Mouse (Mus musculus) heart, postnatal 0 days (tissue): ENCODE measurements around the gene Lmo1. TPM values are rescaled to one million over a fixed set of nuclear protein-coding genes. Genes with fewer than 3 reads are reported as not detected.
"Not testable (repeated sequence)": the region's sequence is repeated elsewhere in the genome, so short reads cannot be mapped to it uniquely, and the experiment has no call there.

Source experiments
- ATAC-seq: fragments of 200-750 bp; cut with Nextera tagmentation; 2 replicates; pipeline ENCODE4 v1.8.0; 2017; ENCODE audit warnings: low read depth, moderate number of reproducible peaks, moderate library complexity; ENCODE audit not compliant: insufficient read depth
- DNase-seq: peaks from one replicate; pipeline ENCODE4 v3.0.0-alpha.2; 2016; ENCODE audit warnings: low spot score
- H3K27ac ChIP-seq: fragments of 300-500 bp; sonication (generic); 2 replicates; pipeline ENCODE4 v1.5.1; 2014; ENCODE audit warnings: low read depth, mild to moderate bottlenecking
- H3K27me3 ChIP-seq: fragments of 300-500 bp; sonication (generic); 2 replicates; pipeline ENCODE4 v1.6.1; 2014; ENCODE audit warnings: low read length, mixed read lengths; ENCODE audit not compliant: control insufficient read depth, insufficient read depth
- H3K36me3 ChIP-seq: fragments of 300-500 bp; sonication (generic); replicated peaks from 2 replicates; pipeline ENCODE4 v1.6.1; 2014; ENCODE audit warnings: low read length, mixed read lengths; ENCODE audit not compliant: control insufficient read depth, insufficient read depth
- H3K4me1 ChIP-seq: fragments of 300-500 bp; sonication (generic); 2 replicates; pipeline ENCODE4 v1.6.1; 2014; ENCODE audit warnings: antibody characterized with exemption; ENCODE audit not compliant: control insufficient read depth, insufficient read depth
- H3K4me2 ChIP-seq: fragments of 300-500 bp; sonication (generic); 2 replicates; pipeline ENCODE4 v1.6.1; 2014; ENCODE audit warnings: low read depth, mild to moderate bottlenecking, low read length, moderate library complexity
- H3K4me3 ChIP-seq: fragments of 300-500 bp; sonication (generic); 2 replicates; pipeline ENCODE4 v1.5.1; 2014; ENCODE audit warnings: low read depth, low read length
- H3K9ac ChIP-seq: fragments of 300-500 bp; sonication (generic); replicated peaks from 2 replicates; pipeline ENCODE4 v1.6.1; 2014; ENCODE audit warnings: low read depth, low read length, mixed read lengths
- H3K9me3 ChIP-seq: fragments of 300-500 bp; sonication (generic); replicated peaks from 2 replicates; pipeline ENCODE4 v1.6.1; 2016; ENCODE audit warnings: low read length; ENCODE audit not compliant: control insufficient read depth
- CTCF ChIP-seq: IDR thresholded peaks from 2 replicates; pipeline ENCODE4 v1.5.1; 2016; ENCODE audit warnings: antibody characterized with exemption, control low read depth, low read depth
- EP300 ChIP-seq: IDR thresholded peaks from 2 replicates; pipeline ENCODE4 v1.6.1; 2016; ENCODE audit warnings: antibody characterized with exemption, low read depth
- WGBS: fragments of 180-500 bp; shearing (Covaris S2); extraction: QIAGEN DNeasy Blood & Tissue Kit; methylation state at CpG from one replicate; pipeline ENCODE4 v1.1.7; 2014; 5-methylcytosine and 5-hydroxymethylcytosine counted together
- polyA plus RNA-seq: library from polyadenylated mRNA; unstranded; fragments of >200 nt; fragmentation: Nextera tagmentation; extraction: Ambion mirVana; gene quantifications from 2 replicates; pipeline ENCODE4 v1.2.1, GENCODE M21; 2015
- total RNA-seq: library from RNA; depleted of rRNA; stranded (reverse); fragments of >200 nt; gene quantifications from 2 replicates; pipeline ENCODE4 v1.2.3, GENCODE M21; 2014; ENCODE audit warnings: low replicate concordance

The Lmo1 gene
- total and polyA plus RNA-seq, 2 experiments from 2014 or later: 1.9 to 6.3 TPM

DNA sequence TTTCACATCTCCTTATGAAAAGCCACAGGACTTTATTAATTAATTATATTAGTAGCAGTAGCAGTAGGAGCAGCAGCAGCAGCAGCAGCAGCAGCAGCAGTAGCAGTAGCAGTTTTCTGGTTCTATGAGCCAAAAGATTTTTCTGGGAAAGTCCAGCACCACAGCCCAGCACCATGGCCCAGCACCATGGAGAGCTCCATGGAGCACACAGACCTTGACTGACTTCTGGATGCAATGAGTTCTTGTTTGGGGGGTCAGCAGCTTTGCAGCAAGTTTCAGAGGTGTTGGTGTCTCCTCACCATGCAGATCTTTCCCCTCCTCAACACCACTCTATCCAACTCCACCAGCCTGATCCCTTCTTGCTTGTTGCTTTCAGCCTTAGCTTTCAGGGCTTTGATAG lies 45.6 kb downstream of the Lmo1 start:
- DNase-seq (no peak), ATAC-seq (no peak)
- H3K27me3 ChIP-seq: no peaks in the 10 kb centered on the region
- TF ChIP-seq EP300: no peak
- no peak for TF ChIP-seq CTCF
- no peak overlapping the region for H3K4me2 ChIP-seq
- no peak overlapping the region for H3K9ac ChIP-seq
- H3K27ac ChIP-seq: no peak overlapping the region
- H3K36me3 ChIP-seq: no peaks in the 10 kb centered on the region
- no peaks in the 10 kb centered on the region for H3K9me3 ChIP-seq
- H3K4me1 ChIP-seq: no peaks in the 10 kb centered on the region
- no peak overlapping the region for H3K4me3 ChIP-seq

- Histone ChIP-seq H3K36me3 (no peaks in the 10 kb centered on the region), H3K9me3 (no peaks in the 10 kb centered on the region), H3K9ac (no peak overlapping the region), H3K27ac (no peak overlapping the region), H3K4me1 (no peaks in the 10 kb centered on the region), H3K4me3 (no peak overlapping the region), H3K4me2 (no peak overlapping the region), H3K27me3 (no peaks in the 10 kb centered on the region)
- TF ChIP-seq CTCF: no peak
- no peak for TF ChIP-seq EP300
- 64% methylated on average over 4 of the region's 4 CpGs for WGBS
- DNase-seq (no peak), ATAC-seq (no peak)
Measured at GRCm38 (mm10) chr7:109115929-109116328, 59.1 kb downstream of the Lmo1 start.

DNA sequence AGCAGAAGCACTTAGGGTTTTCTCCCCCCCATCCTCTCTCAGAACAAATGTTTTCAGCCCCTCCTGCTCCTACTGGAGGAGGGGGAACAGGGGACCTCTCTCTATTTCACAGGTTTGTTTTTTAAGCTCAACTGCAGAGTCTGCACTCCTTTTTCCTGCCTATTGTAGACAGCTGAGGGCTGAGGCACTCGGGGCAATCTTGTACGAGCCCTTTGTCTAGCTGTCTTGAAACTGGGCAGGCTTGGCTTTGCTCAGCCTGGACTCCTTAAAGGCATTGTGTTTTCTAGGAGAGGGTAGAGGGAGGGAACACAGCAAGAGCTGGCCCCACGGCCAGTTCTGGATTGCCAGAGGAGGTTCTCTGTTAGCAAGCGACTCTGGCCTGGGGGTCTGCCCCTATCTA lies 59.5 kb downstream of the Lmo1 start:
- DNase-seq, H3K36me3 ChIP-seq, H3K9me3 ChIP-seq, H3K4me2 ChIP-seq, H3K9ac ChIP-seq, H3K4me3 ChIP-seq, H3K27me3 ChIP-seq, ATAC-seq, H3K27ac ChIP-seq, H3K4me1 ChIP-seq: not testable (repeated sequence)
- no CpG with 5 or more reads among the region's 4 CpGs for WGBS

GRCm38 (mm10) chr7:109114950-109115349 lies 60.1 kb downstream of the Lmo1 start:
- Histone ChIP-seq H3K27me3 (no peaks in the 10 kb centered on the region), H3K4me1 (no peaks in the 10 kb centered on the region), H3K36me3 (no peaks in the 10 kb centered on the region), H3K4me3 (no peak overlapping the region), H3K27ac (no peak overlapping the region), H3K9me3 (no peaks in the 10 kb centered on the region), H3K9ac (no peak overlapping the region), H3K4me2 (no peak overlapping the region)
- no peak for ATAC-seq
- DNase-seq: no peak
- 8% methylated on average over 10 of the region's 10 CpGs for WGBS
- TF ChIP-seq CTCF: no peak
- no peak for TF ChIP-seq EP300

DNA sequence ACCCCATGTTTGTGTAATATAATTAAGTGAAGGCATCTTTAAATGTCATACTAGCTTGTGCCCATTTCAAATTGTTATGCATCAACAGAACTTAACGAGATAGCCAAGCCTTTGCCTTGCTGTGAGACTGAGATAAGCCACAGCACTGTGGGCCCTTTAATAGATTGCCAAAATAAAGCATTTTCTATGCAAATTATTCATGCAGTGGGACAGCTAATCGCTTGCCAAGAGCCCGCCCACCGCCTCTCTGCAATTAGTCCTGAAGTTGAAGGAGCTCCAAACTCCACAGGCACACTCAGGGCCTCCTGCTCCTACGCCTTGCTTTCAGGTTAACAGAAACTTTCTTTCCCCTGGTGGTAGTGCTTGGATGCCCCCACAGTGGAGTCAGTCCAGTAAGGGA lies 64.0 kb downstream of the Lmo1 start:
- no peaks in the 10 kb centered on the region for H3K9me3 ChIP-seq
- ATAC-seq (no peak), DNase-seq (no peak)
- H3K9ac ChIP-seq: no peak overlapping the region
- H3K4me1 ChIP-seq: no peaks in the 10 kb centered on the region
- H3K36me3 ChIP-seq: no peaks in the 10 kb centered on the region
- no peak for TF ChIP-seq EP300
- 61% methylated on average over 5 of the region's 5 CpGs for WGBS
- no peak overlapping the region for H3K4me2 ChIP-seq
- no peaks in the 10 kb centered on the region for H3K27me3 ChIP-seq
- H3K4me3 ChIP-seq: no peak overlapping the region
- no peak overlapping the region for H3K27ac ChIP-seq

DNA sequence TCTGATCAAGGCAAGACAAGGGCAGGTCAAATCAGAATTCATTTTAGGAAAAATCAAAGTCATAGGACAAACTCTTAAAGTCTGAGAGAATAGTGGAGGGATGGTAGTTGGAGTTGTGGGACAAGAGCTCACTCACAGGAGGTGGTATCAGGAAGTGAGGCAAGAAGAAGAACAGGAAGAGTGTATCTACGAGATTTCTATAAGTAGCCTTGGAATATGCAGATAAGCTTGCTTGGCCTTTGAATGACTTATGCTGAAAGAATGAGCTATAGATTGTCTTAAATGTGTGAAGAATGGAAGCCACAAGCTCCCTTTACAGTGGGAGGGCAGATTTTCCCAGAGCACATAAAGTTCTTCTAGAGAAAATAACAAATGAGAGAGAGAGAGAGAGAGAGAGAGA lies 70.1 kb downstream of the Lmo1 start:
- H3K4me2 ChIP-seq: no peak overlapping the region
- WGBS: 11% methylated on average over 1 of the region's 1 CpGs
- H3K4me3 ChIP-seq: no peak overlapping the region
- H3K9ac ChIP-seq: no peak overlapping the region
- H3K27me3 ChIP-seq: no peaks in the 10 kb centered on the region
- TF ChIP-seq EP300: no peak
- ATAC-seq: no peak
- H3K9me3 ChIP-seq: no peaks in the 10 kb centered on the region
- no peak overlapping the region for H3K27ac ChIP-seq
- H3K4me1 ChIP-seq: no peaks in the 10 kb centered on the region
- no peak for DNase-seq
- H3K36me3 ChIP-seq: no peaks in the 10 kb centered on the region
